15 mouse cellular contexts compared by ENCODE assay signal in genomic region chr2:83762106-83762855, GRCm38 (mm10). TPM values are rescaled to one million over a fixed set of nuclear protein-coding genes. Genes with fewer than 3 reads are reported as not detected.
DNase-seq lines count a peak whose midpoint lies in the region; ATAC-seq and TF ChIP-seq lines count a peak whose summit lies in the region.
"Had no signal": no experiment of that assay in that cellular context is flagged by ENCODE, and none has a peak within 500 bp of the region (broad histone marks: within the 10 kb centered on the region; RNA-seq: fewer than 3 reads in every experiment).

No protein-coding gene starts in this region.

- H3K9me3 ChIP-seq in midbrain, postnatal 0 days (ENCODE audit: low read length): no peaks in the 10 kb centered on the region
- H3K9me3 ChIP-seq in midbrain, embryonic 13.5 days: no peaks in the 10 kb centered on the region
- H3K9me3 ChIP-seq in hindbrain, embryonic 16.5 days (ENCODE audit: control insufficient read depth, low read length): no peaks in the 10 kb centered on the region
- H3K9me3 ChIP-seq: hindbrain, embryonic 15.5 days; limb, embryonic 10.5 days had no signal

- H3K4me1 ChIP-seq in midbrain, postnatal 0 days (ENCODE audit: insufficient read depth, low read length): no peaks in the 10 kb centered on the region
- peaks cover 14% of the 10 kb centered on the region for H3K4me1 ChIP-seq in midbrain, embryonic 13.5 days (replicated peaks)
- peaks cover 8% of the 10 kb centered on the region for H3K4me1 ChIP-seq in hindbrain, embryonic 16.5 days (ENCODE audit: control insufficient read depth, insufficient read depth, low read depth, low read length)
- H3K4me1 ChIP-seq: limb, embryonic 10.5 days had no signal

- H3K36me3 ChIP-seq in midbrain, postnatal 0 days (ENCODE audit: insufficient read depth, low read length): no peaks in the 10 kb centered on the region
- H3K36me3 ChIP-seq in midbrain, embryonic 13.5 days: no peaks in the 10 kb centered on the region
- no peaks in the 10 kb centered on the region for H3K36me3 ChIP-seq in hindbrain, embryonic 16.5 days (ENCODE audit: control insufficient read depth, insufficient read depth, low read length)
- H3K36me3 ChIP-seq: hindbrain, embryonic 15.5 days had no signal

- no peak overlapping the region for H3K9ac ChIP-seq in midbrain, postnatal 0 days (replicated peaks; ENCODE audit: low read length, poor library complexity, severe bottlenecking)
- H3K9ac ChIP-seq in midbrain, embryonic 13.5 days (replicated peaks): no peak overlapping the region
- no peak overlapping the region for H3K9ac ChIP-seq in hindbrain, embryonic 16.5 days (ENCODE audit: low read depth, low read length)
- H3K9ac ChIP-seq: hindbrain, embryonic 15.5 days had no signal

- H3K27me3 ChIP-seq in midbrain, postnatal 0 days (ENCODE audit: insufficient read depth, low read length): no peaks in the 10 kb centered on the region
- no peaks in the 10 kb centered on the region for H3K27me3 ChIP-seq in midbrain, embryonic 13.5 days
- no peaks in the 10 kb centered on the region for H3K27me3 ChIP-seq in hindbrain, embryonic 16.5 days (replicated peaks; ENCODE audit: control insufficient read depth, insufficient read depth, low read length)
- H3K27me3 ChIP-seq: hindbrain, embryonic 15.5 days had no signal

- ATAC-seq in midbrain, postnatal 0 days (ENCODE audit: low FRiP score): peak; percentile 13; the same call in 1 of the 2 replicates
- no peak for ATAC-seq in midbrain, embryonic 13.5 days
- ATAC-seq in hindbrain, embryonic 16.5 days: no peak
- ATAC-seq: midbrain, embryonic 16.5 days had no signal

- TF ChIP-seq CTCF in midbrain, postnatal 0 days (IDR thresholded peaks at IDR 0.05): no peak

- 77% methylated on average over 7 of the region's 7 CpGs for WGBS in midbrain, postnatal 0 days
- 81% methylated on average over 7 of the region's 7 CpGs for WGBS in midbrain, embryonic 13.5 days
- WGBS in hindbrain, embryonic 16.5 days: 63% methylated on average over 7 of the region's 7 CpGs

- H3K4me3 ChIP-seq in midbrain, postnatal 0 days (ENCODE audit: low read depth, low read length): no peak overlapping the region
- H3K4me3 ChIP-seq in midbrain, embryonic 13.5 days (replicated peaks): no peak overlapping the region
- no peak overlapping the region for H3K4me3 ChIP-seq in hindbrain, embryonic 16.5 days (ENCODE audit: low read length)
- H3K4me3 ChIP-seq: hindbrain, embryonic 15.5 days; limb, embryonic 10.5 days had no signal

- no peak overlapping the region for H3K27ac ChIP-seq in midbrain, postnatal 0 days (ENCODE audit: low read depth, low read length)
- no peak overlapping the region for H3K27ac ChIP-seq in midbrain, embryonic 13.5 days
- H3K27ac ChIP-seq in hindbrain, embryonic 16.5 days (ENCODE audit: low read depth, low read length): no peak overlapping the region
- H3K27ac ChIP-seq: hindbrain, embryonic 15.5 days; kidney, postnatal 0 days; limb, embryonic 10.5 days had no signal

- no peak for DNase-seq in midbrain, postnatal 0 days (ENCODE audit: low spot score)
- DNase-seq in MN1 (ENCODE audit: low spot score): peak; percentile 21
- DNase-seq in cerebellum, postnatal 10 days: peak; percentile 63 to 70
- DNase-seq in retina, embryonic 14.5 days (ENCODE audit: low spot score): peak; percentile 25
- DNase-seq in gastrocnemius, postnatal 4 days (ENCODE audit: low spot score in 2 of 2): no peak
- no peak for DNase-seq in adrenal gland, postnatal 4 days (ENCODE audit: low spot score in 2 of 2)
- DNase-seq: lung, postnatal 36 days; thymus, adult 18-20 months had no signal

- H3K4me2 ChIP-seq in midbrain, postnatal 0 days (ENCODE audit: low read depth, low read length, poor library complexity, severe bottlenecking): no peak overlapping the region
- no peak overlapping the region for H3K4me2 ChIP-seq in midbrain, embryonic 13.5 days (replicated peaks)
- H3K4me2 ChIP-seq in hindbrain, embryonic 16.5 days (ENCODE audit: low read length): no peak overlapping the region
- H3K4me2 ChIP-seq: hindbrain, embryonic 15.5 days had no signal

RNA-seq across cellular contexts. Expression of gene Itgav, which starts 38.1 kb away (rescaled TPM):
- total RNA-seq in midbrain, postnatal 0 days (2014; rRNA removed): 30.5 and 30.7 TPM in 2 replicates
- 26.7 and 30.8 TPM in 2 replicates for polyA plus RNA-seq in midbrain, postnatal 0 days (2015; fragmentation: Nextera tagmentation; extraction: Ambion mirVana)
- polyA plus RNA-seq in midbrain, embryonic 13.5 days (2015; fragmentation: Nextera tagmentation; extraction: Ambion mirVana): 19.7 and 23.0 TPM in 2 replicates
- polyA plus RNA-seq in hindbrain, embryonic 16.5 days (2015; fragmentation: Nextera tagmentation; extraction: Ambion mirVana): 17.1 and 24.7 TPM in 2 replicates
- 10 to 100 TPM; 69.8 to 73.2 TPM for total RNA-seq in gastrocnemius, postnatal 4 days (2021)
- total RNA-seq in adrenal gland, postnatal 4 days (2021): 100 to 1,000 TPM; 101 to 127 TPM

RNA-seq across cellular contexts. Expression of gene Fam171b, which starts 50.2 kb away (rescaled TPM):
- total RNA-seq in midbrain, postnatal 0 days (2014; rRNA removed): 98.6 and 116 TPM in 2 replicates
- 91.8 and 97.9 TPM in 2 replicates for polyA plus RNA-seq in midbrain, postnatal 0 days (2015; fragmentation: Nextera tagmentation; extraction: Ambion mirVana)
- polyA plus RNA-seq in midbrain, embryonic 13.5 days (2015; fragmentation: Nextera tagmentation; extraction: Ambion mirVana): 69.2 and 69.4 TPM in 2 replicates
- 77.1 and 80.4 TPM in 2 replicates for polyA plus RNA-seq in hindbrain, embryonic 16.5 days (2015; fragmentation: Nextera tagmentation; extraction: Ambion mirVana)
- total RNA-seq in gastrocnemius, postnatal 4 days (2021): 1 to 10 TPM; 7.3 to 9.3 TPM
- total RNA-seq in adrenal gland, postnatal 4 days (2021): 1 to 10 TPM; 7.2 to 7.4 TPM
- total RNA-seq: granulocyte monocyte progenitor cell, adult 5-6 weeks had no signal

Comparison
In these comparisons a context has a peak if more than half of its experiments do, and no peak if none do; other contexts are left out.
1. DNase-seq: peak in MN1 (single experiment), cerebellum, postnatal 10 days (2 of 2) and retina, embryonic 14.5 days (single experiment); none in midbrain, postnatal 0 days (single experiment), gastrocnemius, postnatal 4 days (0 of 2) and adrenal gland, postnatal 4 days (0 of 2).